Mouse (Mus musculus): ENCODE data around the gene Tenm4. TPM values are rescaled to one million over a fixed set of nuclear protein-coding genes. Genes with fewer than 3 reads are reported as not detected.

The Tenm4 gene
- total and polyA plus RNA-seq, 3 experiments = 0.03 to 0.26 (median 0.04) TPM

- DNase-seq (ENCODE audit: extremely low read depth) = no peak
- dilution Hi-C loops (cut with MboI; ENCODE audit: extremely low pct_ligation_motif_present, extremely low pct_unique_long_range_greater_than_20kb, low sequenced_read_pairs) (no loop called here), in situ Hi-C loops (cut with MboI; ENCODE audit: low pct_ligation_motif_present, low pct_unique_long_range_greater_than_20kb, low sequenced_read_pairs) (no loop called here)
- no peaks in the 10 kb centered on the region for H3K9me3 ChIP-seq (replicated peaks; ENCODE audit: low read length)
- H3K27me3 ChIP-seq (replicated peaks) = no peaks in the 10 kb centered on the region
- peaks cover 0 to 2% of the 10 kb centered on the region in 2 experiments for H3K36me3 ChIP-seq (replicated peaks in 1 of 2; ENCODE audit: control insufficient read depth in 1 of 2, insufficient read depth in 1 of 2, low read length in 1 of 2)
- peaks cover 0 to 13% of the 10 kb centered on the region in 2 experiments; a peak in 1 of 4 replicates for H3K4me1 ChIP-seq (ENCODE audit: control insufficient read depth in 1 of 2, insufficient read depth in 2 of 2)
- H3K79me2 ChIP-seq (replicated peaks; ENCODE audit: control insufficient read depth, extremely low read depth, insufficient read depth, poor library complexity, severe bottlenecking) = no peaks in the 10 kb centered on the region
- H3K4me2 ChIP-seq (ENCODE audit: insufficient read depth, low read depth, poor library complexity, severe bottlenecking) = no peak overlapping the region
- no peak overlapping the region for H3K9ac ChIP-seq (ENCODE audit: insufficient read depth, low read depth)
- TF ChIP-seq CHD2 (IDR thresholded peaks at IDR 0.05; ENCODE audit: low read length) (no peak), ZC3H11A (IDR thresholded peaks at IDR 0.05; ENCODE audit: low read depth, low read length) (no peak), POLR2A (IDR thresholded peaks at IDR 0.05; ENCODE audit: low read depth, low read length) (no peak), TCF12 (IDR thresholded peaks at IDR 0.05; ENCODE audit: low read depth, low read length) (no peak), UBTF (IDR thresholded peaks at IDR 0.05; ENCODE audit: low read depth, low read length) (no peak), RAD21 (IDR thresholded peaks at IDR 0.05; ENCODE audit: low read depth, low read length) (no peak), ZMIZ1 (IDR thresholded peaks at IDR 0.05; ENCODE audit: low read depth, low read length) (no peak), USF1 (IDR thresholded peaks at IDR 0.05; ENCODE audit: low read depth, low read length) (no peak)
- H3K27ac ChIP-seq (ENCODE audit: insufficient read depth, low read depth) = no peak overlapping the region
- H3K4me3 ChIP-seq (replicated peaks in 1 of 3; ENCODE audit: low read depth in 2 of 3, low read length in 2 of 3, poor library complexity in 1 of 3) = no peak overlapping the region
Measured at GRCm38 (mm10) chr7:96745956-96746355, 574.9 kb downstream of the Tenm4 start.

- no peak for TF ChIP-seq RAD21 (IDR thresholded peaks at IDR 0.05; ENCODE audit: low read depth, low read length)
- TF ChIP-seq RCOR1 (conservative IDR thresholded peaks at IDR 0.05; ENCODE audit: low read depth, low read length) = no peak
- no peak for TF ChIP-seq MEF2A (IDR thresholded peaks at IDR 0.05; ENCODE audit: borderline replicate concordance, low read depth, low read length)
- no peak for TF ChIP-seq ZMIZ1 (IDR thresholded peaks at IDR 0.05; ENCODE audit: low read depth, low read length)
- TF ChIP-seq NRF1 (IDR thresholded peaks at IDR 0.05; ENCODE audit: low read depth, low read length) = no peak
- TF ChIP-seq JUN (IDR thresholded peaks at IDR 0.05; ENCODE audit: insufficient read depth, low read depth, low read length) = no peak
- no peak for TF ChIP-seq TBP (conservative IDR thresholded peaks at IDR 0.05; ENCODE audit: low read depth, low read length)
- TF ChIP-seq JUND (conservative IDR thresholded peaks at IDR 0.05; ENCODE audit: low read depth, low read length) = no peak
- no peak for TF ChIP-seq HCFC1 (IDR thresholded peaks at IDR 0.05; ENCODE audit: low read depth, low read length)
- no peak for TF ChIP-seq MYC (IDR thresholded peaks at IDR 0.05; ENCODE audit: low read depth, low read length)
- TF ChIP-seq ELF1 (IDR thresholded peaks at IDR 0.05; ENCODE audit: low read depth, low read length) = no peak
- TF ChIP-seq CHD1 (IDR thresholded peaks at IDR 0.05; ENCODE audit: low read depth, low read length) = no peak
- no peak for TF ChIP-seq USF1 (IDR thresholded peaks at IDR 0.05; ENCODE audit: low read depth, low read length)
- no peak for TF ChIP-seq ZKSCAN1 (IDR thresholded peaks at IDR 0.05; ENCODE audit: borderline replicate concordance, low read depth, low read length)
- TF ChIP-seq E2F4 (IDR thresholded peaks at IDR 0.05; ENCODE audit: insufficient replicate concordance, low read depth, low read length) = no peak
- TF ChIP-seq SIN3A (IDR thresholded peaks at IDR 0.05; ENCODE audit: low read length) = no peak
- no peak for TF ChIP-seq MAFK (IDR thresholded peaks at IDR 0.05; ENCODE audit: insufficient replicate concordance, low read length)
- Histone ChIP-seq H3K9me3 (replicated peaks; ENCODE audit: low read length) (no peaks in the 10 kb centered on the region), H3K79me2 (replicated peaks; ENCODE audit: control insufficient read depth, extremely low read depth, insufficient read depth, poor library complexity, severe bottlenecking) (no peaks in the 10 kb centered on the region)
Measured at GRCm38 (mm10) chr7:96746706-96747105, 575.7 kb downstream of the Tenm4 start.

More at GRCm38 (mm10) chr7:96746706-96747105, 575.7 kb downstream of the Tenm4 start:
- no peak overlapping the region for H3K27ac ChIP-seq (ENCODE audit: insufficient read depth, low read depth)
- peaks cover 0 to 2% of the 10 kb centered on the region in 2 experiments for H3K36me3 ChIP-seq (replicated peaks in 1 of 2; ENCODE audit: control insufficient read depth in 1 of 2, insufficient read depth in 1 of 2, low read length in 1 of 2)
- DNase-seq (ENCODE audit: extremely low read depth) = no peak
- no peak overlapping the region for H3K4me3 ChIP-seq (replicated peaks in 1 of 3; ENCODE audit: low read depth in 2 of 3, low read length in 2 of 3, poor library complexity in 1 of 3)
- no peaks in the 10 kb centered on the region for H3K27me3 ChIP-seq (replicated peaks)
- dilution Hi-C loops (cut with MboI; ENCODE audit: extremely low pct_ligation_motif_present, extremely low pct_unique_long_range_greater_than_20kb, low sequenced_read_pairs) (no loop called here), in situ Hi-C loops (cut with MboI; ENCODE audit: low pct_ligation_motif_present, low pct_unique_long_range_greater_than_20kb, low sequenced_read_pairs) (no loop called here)
- H3K9ac ChIP-seq (ENCODE audit: insufficient read depth, low read depth) = no peak overlapping the region
- H3K4me1 ChIP-seq (ENCODE audit: control insufficient read depth in 1 of 2, insufficient read depth in 2 of 2) = peaks cover 0 to 13% of the 10 kb centered on the region in 2 experiments; a peak in 1 of 4 replicates
- no peak overlapping the region for H3K4me2 ChIP-seq (ENCODE audit: insufficient read depth, low read depth, poor library complexity, severe bottlenecking)

Measured in CH12.LX (cell line).